Mouse (Mus musculus) heart, embryonic 16.5 days (tissue): Measurements from ENCODE around the gene Tubgcp2. TPM values are rescaled to one million over a fixed set of nuclear protein-coding genes. Genes with fewer than 3 reads are reported as not detected.

ENCODE experiments used
- ATAC-seq: fragments of 200-750 bp; cut with Nextera tagmentation; replicated peaks from 2 replicates; pipeline ENCODE4 v1.8.0; 2017; ENCODE audit warnings: moderate number of reproducible peaks; ENCODE audit not compliant: insufficient read depth, low FRiP score; ENCODE audit errors: extremely low read depth
- H3K27ac ChIP-seq: fragments of 300-500 bp; sonication (generic); 2 replicates; pipeline ENCODE4 v1.5.1; 2014; ENCODE audit warnings: mild to moderate bottlenecking, low read length, control low read depth, moderate library complexity
- H3K27me3 ChIP-seq: fragments of 300-500 bp; sonication (generic); 2 replicates; pipeline ENCODE4 v1.6.1; 2014; ENCODE audit warnings: low read length, mixed read lengths; ENCODE audit not compliant: control insufficient read depth, insufficient read depth
- H3K36me3 ChIP-seq: fragments of 300-500 bp; sonication (generic); 2 replicates; pipeline ENCODE4 v1.6.1; 2014; ENCODE audit not compliant: control insufficient read depth, insufficient read depth
- H3K4me1 ChIP-seq: fragments of 300-500 bp; sonication (generic); 2 replicates; pipeline ENCODE4 v1.6.1; 2014; ENCODE audit warnings: low read length, mixed read lengths; ENCODE audit not compliant: control insufficient read depth, insufficient read depth
- H3K4me2 ChIP-seq: fragments of 300-500 bp; sonication (generic); 2 replicates; pipeline ENCODE4 v1.6.1; 2014; ENCODE audit warnings: low read depth, mild to moderate bottlenecking, control low read depth, low read length
- H3K4me3 ChIP-seq: fragments of 300-500 bp; sonication (generic); 2 replicates; pipeline ENCODE4 v1.5.1; 2014; ENCODE audit warnings: mild to moderate bottlenecking, control low read depth, low read length
- H3K9ac ChIP-seq: fragments of 300-500 bp; sonication (generic); 2 replicates; pipeline ENCODE4 v1.6.1; 2014; ENCODE audit warnings: low read length, control low read depth
- H3K9me3 ChIP-seq: fragments of 300-500 bp; sonication (generic); replicated peaks from 2 replicates; pipeline ENCODE4 v1.6.1; 2016; ENCODE audit warnings: low read length; ENCODE audit not compliant: control insufficient read depth
- WGBS: fragments of 180-500 bp; shearing (Covaris S2); extraction: QIAGEN DNeasy Blood & Tissue Kit; methylation state at CpG from one replicate; pipeline ENCODE4 v1.1.7; 2014; 5-methylcytosine and 5-hydroxymethylcytosine counted together
- polyA plus RNA-seq: library from polyadenylated mRNA; unstranded; fragments of >200 nt; fragmentation: Nextera tagmentation; extraction: Ambion mirVana; gene quantifications from 2 replicates; pipeline ENCODE4 v1.2.1, GENCODE M21; 2015

Tubgcp2 gene
- polyA plus RNA-seq = 34.6 and 39.9 TPM in 2 replicates

GRCm38 (mm10) chr7:140036281-140037170, at the start of gene Tubgcp2, which contains the start of gene Zfp511:
Tubgcp2 (minus strand) TSS chr7:140036669.
Zfp511 (plus strand) TSS chr7:140036391.
- ATAC-seq = peak; percentile 98
- peak within 1 kb of the TSS; percentile 93 for H3K9ac ChIP-seq

GRCm38 (mm10) chr7:140082242-140082678, 45.8 kb upstream of the Tubgcp2 start, which contains the start of gene Caly:
Caly (minus strand) TSS chr7:140082548.
- no peak within 1 kb of the TSS for H3K4me2 ChIP-seq
- ATAC-seq = no peak
- H3K4me3 ChIP-seq = no peak within 1 kb of the TSS
- peaks cover 49% of the 10 kb centered on the region for H3K27me3 ChIP-seq
- no peaks in the 10 kb centered on the region for H3K9me3 ChIP-seq
- WGBS = 9% methylated on average over 18 of the region's 18 CpGs
- H3K27ac ChIP-seq = no peak within 1 kb of the TSS
- H3K4me1 ChIP-seq = peaks cover 5% of the 10 kb centered on the region; the same call in 1 of the 2 replicates
- H3K9ac ChIP-seq = no peak within 1 kb of the TSS
- H3K36me3 ChIP-seq = no peaks in the 10 kb centered on the region

More at GRCm38 (mm10) chr7:140036281-140037170, at the start of gene Tubgcp2, which contains the start of gene Zfp511:
- H3K36me3 ChIP-seq = peaks cover 16% of the 10 kb centered on the region
- peak within 1 kb of the TSS; percentile 91 for H3K4me2 ChIP-seq
- WGBS = 1% methylated on average over 68 of the region's 69 CpGs
- peaks cover 16% of the 10 kb centered on the region for H3K4me1 ChIP-seq
- peak within 1 kb of the TSS; percentile 87 for H3K4me3 ChIP-seq
- H3K27ac ChIP-seq = peak within 1 kb of the TSS; percentile 85
- no peaks in the 10 kb centered on the region for H3K9me3 ChIP-seq
- H3K27me3 ChIP-seq = no peaks in the 10 kb centered on the region

GRCm38 (mm10) chr7:140081408-140082241, 45.2 kb upstream of the Tubgcp2 start:
- 21% methylated on average over 20 of the region's 20 CpGs for WGBS
- no peak for ATAC-seq
- H3K27me3 ChIP-seq = peaks cover 49% of the 10 kb centered on the region
- no peak overlapping the region for H3K27ac ChIP-seq
- H3K36me3 ChIP-seq = no peaks in the 10 kb centered on the region
- no peak overlapping the region for H3K4me2 ChIP-seq
- no peaks in the 10 kb centered on the region for H3K9me3 ChIP-seq
- no peak overlapping the region for H3K9ac ChIP-seq
- no peak overlapping the region for H3K4me3 ChIP-seq
- H3K4me1 ChIP-seq = peaks cover 5% of the 10 kb centered on the region; the same call in 1 of the 2 replicates

GRCm38 (mm10) chr7:140080503-140081156, 44.2 kb upstream of the Tubgcp2 start:
- 0 out of 2 replicates have a peak, but pooled peaks have one; percentile 49 for ATAC-seq
- 4% methylated on average over 24 of the region's 24 CpGs for WGBS
- H3K4me2 ChIP-seq = peak overlapping the region; percentile 35
- H3K4me1 ChIP-seq = peaks cover 5% of the 10 kb centered on the region; the same call in 1 of the 2 replicates
- no peak overlapping the region for H3K27ac ChIP-seq
- no peaks in the 10 kb centered on the region for H3K9me3 ChIP-seq
- peaks cover 49% of the 10 kb centered on the region for H3K27me3 ChIP-seq
- peak overlapping the region; percentile 25 for H3K4me3 ChIP-seq
- H3K36me3 ChIP-seq = no peaks in the 10 kb centered on the region
- H3K9ac ChIP-seq = no peak overlapping the region

GRCm38 (mm10) chr7:140078711-140079110, 42.2 kb upstream of the Tubgcp2 start:
- Histone ChIP-seq H3K9ac (no peak overlapping the region), H3K4me2 (no peak overlapping the region), H3K9me3 (no peaks in the 10 kb centered on the region), H3K27ac (no peak overlapping the region), H3K27me3 (peaks cover 45% of the 10 kb centered on the region), H3K4me3 (no peak overlapping the region), H3K36me3 (no peaks in the 10 kb centered on the region), H3K4me1 (peaks cover 5% of the 10 kb centered on the region; the same call in 1 of the 2 replicates)
- ATAC-seq = no peak
- WGBS = 7% methylated on average over 5 of the region's 5 CpGs

- ATAC-seq = no peak
- Histone ChIP-seq H3K9ac (no peak overlapping the region), H3K4me3 (no peak overlapping the region), H3K27ac (no peak overlapping the region), H3K27me3 (peaks cover 44% of the 10 kb centered on the region), H3K4me2 (no peak overlapping the region), H3K36me3 (no peaks in the 10 kb centered on the region), H3K9me3 (no peaks in the 10 kb centered on the region), H3K4me1 (peaks cover 5% of the 10 kb centered on the region; the same call in 1 of the 2 replicates)
- WGBS = 73% methylated on average over 6 of the region's 6 CpGs
These were observed 41.2 kb upstream of the Tubgcp2 start for GRCm38 (mm10) chr7:140077698-140078097.

GRCm38 (mm10) chr7:140070042-140070711, 33.7 kb upstream of the Tubgcp2 start:
- no peak overlapping the region for H3K27ac ChIP-seq
- no peaks in the 10 kb centered on the region for H3K4me1 ChIP-seq
- 31% methylated on average over 35 of the region's 39 CpGs for WGBS
- H3K4me3 ChIP-seq = peak overlapping the region; percentile 42
- H3K9ac ChIP-seq = peak overlapping the region; percentile 67
- no peak for ATAC-seq
- no peaks in the 10 kb centered on the region for H3K36me3 ChIP-seq
- peaks cover 28% of the 10 kb centered on the region for H3K27me3 ChIP-seq
- no peaks in the 10 kb centered on the region for H3K9me3 ChIP-seq
- H3K4me2 ChIP-seq = peak overlapping the region; percentile 68

GRCm38 (mm10) chr7:140067397-140067796, 30.9 kb upstream of the Tubgcp2 start:
- Histone ChIP-seq H3K9ac (no peak overlapping the region), H3K36me3 (no peaks in the 10 kb centered on the region), H3K27me3 (peaks cover 49% of the 10 kb centered on the region), H3K4me1 (no peaks in the 10 kb centered on the region), H3K27ac (no peak overlapping the region), H3K9me3 (no peaks in the 10 kb centered on the region), H3K4me3 (no peak overlapping the region), H3K4me2 (no peak overlapping the region)
- WGBS = 56% methylated on average over 6 of the region's 6 CpGs
- no peak for ATAC-seq
